Mouse (Mus musculus) E14TG2a.4 (cell line): ENCODE results near the gene Ttc19.

Experiments used
- CTCF ChIP-seq: conservative IDR thresholded peaks from 2 replicates; pipeline ENCODE4 v1.5.1; 2014; ENCODE audit warnings: low read length
- NANOG ChIP-seq: IDR thresholded peaks from 2 replicates; pipeline ENCODE4 v1.6.1; 2014; ENCODE audit warnings: borderline replicate concordance, low read length, mixed read lengths

GRCm38 (mm10) chr11:62247759-62248400, 33.4 kb upstream of the Ttc19 start:
- TF ChIP-seq CTCF (no peak), NANOG (no peak)
